Comparison of ENCODE assay signal across 20 mouse cellular contexts in genomic region chr5:118292476-118292875, GRCm38 (mm10). TPM values are rescaled to one million over a fixed set of nuclear protein-coding genes. Genes with fewer than 3 reads are reported as not detected.
A peak's percentile ranks its signal among the peaks of the same experiment; 100 is the strongest.
DNase-seq lines count a peak whose midpoint lies in the region; ATAC-seq and TF ChIP-seq lines count a peak whose summit lies in the region.
"Had no signal": no experiment of that assay in that cellular context is flagged by ENCODE, and none has a peak within 500 bp of the region (broad histone marks: within the 10 kb centered on the region; RNA-seq: fewer than 3 reads in every experiment).

No protein-coding gene starts in this region.

- H3K9ac ChIP-seq in forebrain, embryonic 14.5 days (ENCODE audit: low read length) = no peak overlapping the region
- H3K9ac ChIP-seq in embryonic facial prominence, embryonic 14.5 days (ENCODE audit: low read depth, low read length) = no peak overlapping the region
- H3K9ac ChIP-seq in limb, embryonic 14.5 days (ENCODE audit: low read depth, low read length, severe bottlenecking) = no peak overlapping the region
- no peak overlapping the region for H3K9ac ChIP-seq in heart, adult 2 months (ENCODE audit: low read depth, low read length)
- H3K9ac ChIP-seq: embryonic facial prominence, embryonic 15.5 days; heart, embryonic 13.5 days; hindbrain, embryonic 12.5 days had no signal

- no peak for TF ChIP-seq POLR2A in limb, embryonic 14.5 days (IDR thresholded peaks at IDR 0.05; ENCODE audit: borderline replicate concordance, extremely low read depth, insufficient read depth, insufficient read length)
- no peak for TF ChIP-seq POLR2A in heart, adult 2 months (IDR thresholded peaks at IDR 0.05; ENCODE audit: insufficient read depth, low read depth, low read length)

- intact Hi-C loops in heart, adult 2 months (cut with DNase I) = no loop called here

- DNase-seq in forebrain, embryonic 10.5 days (ENCODE audit: extremely low spot score, low spot score) = no peak
- no peak for DNase-seq in forebrain, embryonic 14.5 days (ENCODE audit: low spot score)
- peak; percentile 55 for DNase-seq in NIH3T3 (ENCODE audit: low read depth)
- DNase-seq in embryonic facial prominence, embryonic 14.5 days (ENCODE audit: low spot score) = peak; percentile 30
- no peak for DNase-seq in limb, embryonic 14.5 days (ENCODE audit: low spot score)
- DNase-seq in heart, adult 2 months = no peak
- DNase-seq in layer of hippocampus, adult 18-20 months (ENCODE audit: low spot score in 2 of 2) = no peak
- DNase-seq: adrenal gland, postnatal 14 days; cerebellum, adult 2 months; embryo, embryonic 11 days; gastrocnemius, adult 2 months; gastrocnemius, postnatal 25 days; heart, postnatal 4 days; kidney, adult 11 months had no signal

- no peak for TF ChIP-seq EP300 in heart, adult 2 months (IDR thresholded peaks at IDR 0.05; ENCODE audit: insufficient read depth, low read depth, low read length)

- H3K79me2 ChIP-seq in heart, adult 2 months (replicated peaks; ENCODE audit: control insufficient read depth, insufficient read depth, low read length) = no peaks in the 10 kb centered on the region

- 72% methylated on average over 4 of the region's 4 CpGs for WGBS in forebrain, embryonic 10.5 days
- WGBS in forebrain, embryonic 14.5 days = 50% methylated on average over 4 of the region's 4 CpGs
- 42% methylated on average over 4 of the region's 4 CpGs for WGBS in embryonic facial prominence, embryonic 14.5 days
- WGBS in limb, embryonic 14.5 days = 23% methylated on average over 4 of the region's 4 CpGs
- WGBS in heart, adult 2 months = 69% methylated on average over 4 of the region's 4 CpGs

- H3K4me2 ChIP-seq in forebrain, embryonic 14.5 days (ENCODE audit: low read length) = no peak overlapping the region
- no peak overlapping the region for H3K4me2 ChIP-seq in embryonic facial prominence, embryonic 14.5 days (ENCODE audit: low read depth, low read length)
- H3K4me2 ChIP-seq in limb, embryonic 14.5 days (replicated peaks; ENCODE audit: low read depth, low read length, severe bottlenecking) = no peak overlapping the region
- H3K4me2 ChIP-seq: embryonic facial prominence, embryonic 15.5 days; heart, embryonic 13.5 days; hindbrain, embryonic 12.5 days had no signal

- no peaks in the 10 kb centered on the region for H3K36me3 ChIP-seq in forebrain, embryonic 10.5 days (replicated peaks)
- no peaks in the 10 kb centered on the region for H3K36me3 ChIP-seq in forebrain, embryonic 14.5 days (ENCODE audit: control insufficient read depth, insufficient read depth, low read length)
- no peaks in the 10 kb centered on the region for H3K36me3 ChIP-seq in embryonic facial prominence, embryonic 14.5 days (ENCODE audit: control insufficient read depth, insufficient read depth, low read length)
- no peaks in the 10 kb centered on the region for H3K36me3 ChIP-seq in limb, embryonic 14.5 days (ENCODE audit: control insufficient read depth, insufficient read depth, low read length)
- no peaks in the 10 kb centered on the region for H3K36me3 ChIP-seq in heart, adult 2 months (ENCODE audit: control insufficient read depth, insufficient read depth, low read length)
- H3K36me3 ChIP-seq: embryonic facial prominence, embryonic 15.5 days; heart, embryonic 13.5 days; hindbrain, embryonic 12.5 days had no signal

- no peaks in the 10 kb centered on the region for H3K27me3 ChIP-seq in forebrain, embryonic 10.5 days (ENCODE audit: poor library complexity, severe bottlenecking)
- no peaks in the 10 kb centered on the region for H3K27me3 ChIP-seq in forebrain, embryonic 14.5 days (replicated peaks; ENCODE audit: control insufficient read depth, insufficient read depth, low read length)
- no peaks in the 10 kb centered on the region for H3K27me3 ChIP-seq in embryonic facial prominence, embryonic 14.5 days (replicated peaks; ENCODE audit: control insufficient read depth, insufficient read depth, low read length)
- no peaks in the 10 kb centered on the region for H3K27me3 ChIP-seq in limb, embryonic 14.5 days (ENCODE audit: control insufficient read depth, insufficient read depth, low read length)
- H3K27me3 ChIP-seq in heart, adult 2 months (ENCODE audit: control insufficient read depth, insufficient read depth, low read length) = no peaks in the 10 kb centered on the region
- H3K27me3 ChIP-seq: embryonic facial prominence, embryonic 15.5 days; heart, embryonic 13.5 days; hindbrain, embryonic 12.5 days had no signal

- ATAC-seq in forebrain, embryonic 14.5 days = no peak
- ATAC-seq in embryonic facial prominence, embryonic 14.5 days (ENCODE audit: low read depth) = no peak
- ATAC-seq in limb, embryonic 14.5 days (ENCODE audit: low FRiP score, low read depth) = no peak
- ATAC-seq: hindbrain, postnatal 0 days had no signal

- H3K27ac ChIP-seq in forebrain, embryonic 10.5 days = 0 out of 2 replicates have a peak overlapping the region, but pooled peaks have one; percentile 0
- H3K27ac ChIP-seq in forebrain, embryonic 14.5 days (ENCODE audit: low read depth, low read length) = no peak overlapping the region
- H3K27ac ChIP-seq in embryonic facial prominence, embryonic 14.5 days (replicated peaks; ENCODE audit: low read depth, low read length) = 0 out of 2 replicates have a peak overlapping the region, but pooled peaks have one; percentile 30
- peak overlapping the region; percentile 58; the same call in 1 of the 2 replicates for H3K27ac ChIP-seq in limb, embryonic 14.5 days (replicated peaks; ENCODE audit: low read depth, low read length)
- H3K27ac ChIP-seq in heart, adult 2 months = no peak overlapping the region
- H3K27ac ChIP-seq: embryonic facial prominence, embryonic 15.5 days; gastrocnemius, adult 2 months; heart, embryonic 13.5 days; hindbrain, embryonic 12.5 days; hindbrain, postnatal 0 days had no signal

- H3K4me1 ChIP-seq in forebrain, embryonic 10.5 days = peaks cover 30% of the 10 kb centered on the region
- peaks cover 3% of the 10 kb centered on the region for H3K4me1 ChIP-seq in forebrain, embryonic 14.5 days (ENCODE audit: control insufficient read depth, insufficient read depth, low read length)
- H3K4me1 ChIP-seq in embryonic facial prominence, embryonic 14.5 days (ENCODE audit: control insufficient read depth, insufficient read depth, low read length) = peaks cover 27% of the 10 kb centered on the region
- H3K4me1 ChIP-seq in limb, embryonic 14.5 days (ENCODE audit: control insufficient read depth, insufficient read depth, low read length) = peaks cover 42% of the 10 kb centered on the region
- peaks cover 2% of the 10 kb centered on the region; the same call in 1 of the 2 replicates for H3K4me1 ChIP-seq in heart, adult 2 months (ENCODE audit: control insufficient read depth, insufficient read depth, low read length)

- TF ChIP-seq CTCF in heart, adult 2 months (IDR thresholded peaks at IDR 0.05) = no peak

- H3K4me3 ChIP-seq in forebrain, embryonic 10.5 days = no peak overlapping the region
- H3K4me3 ChIP-seq in forebrain, embryonic 14.5 days (ENCODE audit: low read depth, low read length) = no peak overlapping the region
- no peak overlapping the region for H3K4me3 ChIP-seq in embryonic facial prominence, embryonic 14.5 days (ENCODE audit: low read depth, low read length)
- H3K4me3 ChIP-seq in limb, embryonic 14.5 days (replicated peaks; ENCODE audit: low read length) = no peak overlapping the region
- H3K4me3 ChIP-seq in heart, adult 2 months = no peak overlapping the region
- H3K4me3 ChIP-seq: embryonic facial prominence, embryonic 15.5 days; erythroblast, embryonic 14.5 days; gastrocnemius, adult 2 months; heart, embryonic 13.5 days; hindbrain, embryonic 12.5 days had no signal

- H3K9me3 ChIP-seq in forebrain, embryonic 10.5 days = no peaks in the 10 kb centered on the region
- no peaks in the 10 kb centered on the region for H3K9me3 ChIP-seq in forebrain, embryonic 14.5 days (replicated peaks; ENCODE audit: control insufficient read depth, low read length)
- H3K9me3 ChIP-seq in embryonic facial prominence, embryonic 14.5 days (ENCODE audit: control insufficient read depth, low read length) = no peaks in the 10 kb centered on the region
- H3K9me3 ChIP-seq in limb, embryonic 14.5 days (ENCODE audit: control insufficient read depth, low read length) = no peaks in the 10 kb centered on the region
- H3K9me3 ChIP-seq: embryonic facial prominence, embryonic 15.5 days; heart, embryonic 13.5 days; hindbrain, embryonic 12.5 days had no signal

RNA-seq across cellular contexts. Expression of gene 2410131K14Rik, which starts 47.4 kb away (rescaled TPM):
- polyA plus RNA-seq in forebrain, embryonic 10.5 days (2016; fragmentation: Nextera tagmentation; extraction: Ambion mirVana) = 11.1 and 12.1 TPM in 2 replicates
- polyA plus RNA-seq in forebrain, embryonic 14.5 days (2014; fragmentation: Nextera tagmentation; extraction: Ambion mirVana) = 14.6 and 17.1 TPM in 2 replicates
- 10.1 and 10.7 TPM in 2 replicates for polyA plus RNA-seq in embryonic facial prominence, embryonic 14.5 days (2014; fragmentation: Nextera tagmentation; extraction: Ambion mirVana)
- polyA plus RNA-seq in limb, embryonic 14.5 days (2012; rRNA removed) = 13.8 and 16.8 TPM in 2 replicates
- 10.4 and 11.4 TPM in 2 replicates for polyA plus RNA-seq in limb, embryonic 14.5 days (2014; fragmentation: Nextera tagmentation; extraction: Ambion mirVana)
- 1 to 10 TPM; 8.3 to 9.5 TPM for total RNA-seq in heart, adult 2 months (2021)
- polyA plus RNA-seq in heart, adult 2 months (2012; rRNA removed) = 10.7 and 17.4 TPM in 2 replicates
- 10 to 100 TPM; 15.7 to 17.2 TPM for total RNA-seq in layer of hippocampus, adult 18-20 months (2021)
- polyA plus RNA-seq: erythroblast, embryonic 14.5 days had no signal

RNA-seq across cellular contexts. Expression of gene Rnft2, which starts 47.6 kb away (rescaled TPM):
- 4.3 and 4.9 TPM in 2 replicates for polyA plus RNA-seq in forebrain, embryonic 10.5 days (2016; fragmentation: Nextera tagmentation; extraction: Ambion mirVana)
- polyA plus RNA-seq in forebrain, embryonic 14.5 days (2014; fragmentation: Nextera tagmentation; extraction: Ambion mirVana) = 10.7 and 11.3 TPM in 2 replicates
- 2.8 and 3.6 TPM in 2 replicates for polyA plus RNA-seq in embryonic facial prominence, embryonic 14.5 days (2014; fragmentation: Nextera tagmentation; extraction: Ambion mirVana)
- polyA plus RNA-seq in limb, embryonic 14.5 days (2012; rRNA removed) = 31.4 and 41.2 TPM in 2 replicates
- polyA plus RNA-seq in limb, embryonic 14.5 days (2014; fragmentation: Nextera tagmentation; extraction: Ambion mirVana) = 3.1 and 3.7 TPM in 2 replicates
- 1 to 10 TPM in 1 of 2 experiments, under 1 TPM in 1; 0.99 to 1.5 TPM for total RNA-seq in heart, adult 2 months (2021)
- 2.2 and 3.7 TPM in 2 replicates for polyA plus RNA-seq in heart, adult 2 months (2012; rRNA removed)
- total RNA-seq in layer of hippocampus, adult 18-20 months (2021) = 10 to 100 TPM; 64.3 to 67.7 TPM
- total RNA-seq: granulocyte monocyte progenitor cell, adult 5-6 weeks had no signal
- polyA plus RNA-seq: erythroblast, embryonic 14.5 days had no signal

Comparison
In these comparisons a context has a peak if more than half of its experiments do, and no peak if none do; other contexts are left out.
1. H3K27ac ChIP-seq: peak in forebrain, embryonic 10.5 days (single experiment), embryonic facial prominence, embryonic 14.5 days (single experiment) and limb, embryonic 14.5 days (single experiment); none in forebrain, embryonic 14.5 days (single experiment) and heart, adult 2 months (single experiment).
2. DNase-seq: peak in NIH3T3 (single experiment) and embryonic facial prominence, embryonic 14.5 days (single experiment); none in forebrain, embryonic 10.5 days (single experiment), forebrain, embryonic 14.5 days (single experiment), limb, embryonic 14.5 days (single experiment), heart, adult 2 months (0 of 2) and layer of hippocampus, adult 18-20 months (0 of 2).